8 mouse cellular contexts compared by ENCODE assay signal in genomic region chr14:49171867-49172581, GRCm38 (mm10). TPM values are rescaled to one million over a fixed set of nuclear protein-coding genes. Genes with fewer than 3 reads are reported as not detected.
DNase-seq lines count a peak whose midpoint lies in the region; ATAC-seq and TF ChIP-seq lines count a peak whose summit lies in the region.

Gene Naa30, plus strand, starts transcription at chr14:49172226.

- H3K27me3 ChIP-seq in E14TG2a.4 (ENCODE audit: insufficient read depth, low read length), result no peaks in the 10 kb centered on the region
- H3K27me3 ChIP-seq in forebrain, embryonic 12.5 days, result no peaks in the 10 kb centered on the region
- no peaks in the 10 kb centered on the region for H3K27me3 ChIP-seq in liver, postnatal 0 days (ENCODE audit: insufficient read depth, low read length)
- H3K27me3 ChIP-seq in neural tube, embryonic 14.5 days (ENCODE audit: control insufficient read depth, insufficient read depth, low read length), result no peaks in the 10 kb centered on the region

- H3K27ac ChIP-seq in forebrain, embryonic 12.5 days, result peak within 1 kb of the TSS; percentile 87
- H3K27ac ChIP-seq in liver, postnatal 0 days (ENCODE audit: low read depth), result peak within 1 kb of the TSS; percentile 91
- H3K27ac ChIP-seq in neural tube, embryonic 14.5 days (ENCODE audit: low read depth, low read length), result peak within 1 kb of the TSS; percentile 87

- H3K36me3 ChIP-seq in E14TG2a.4 (ENCODE audit: insufficient read depth, low read length), result peaks cover 29% of the 10 kb centered on the region
- no peaks in the 10 kb centered on the region for H3K36me3 ChIP-seq in forebrain, embryonic 12.5 days (replicated peaks)
- H3K36me3 ChIP-seq in liver, postnatal 0 days (replicated peaks; ENCODE audit: insufficient read depth, low read length), result no peaks in the 10 kb centered on the region
- H3K36me3 ChIP-seq in neural tube, embryonic 14.5 days (ENCODE audit: control insufficient read depth, insufficient read depth, low read length), result peaks cover 5% of the 10 kb centered on the region; the same call in 1 of the 2 replicates

- DNase-seq in c-Kit-positive CD71-positive TER-119-positive erythroid progenitor cells, embryonic 14.5 days (ENCODE audit: low spot score), result peak; percentile 91
- peak; percentile 97 to 98 for DNase-seq in heart, postnatal 10 days
- DNase-seq in large intestine, adult 2 months (ENCODE audit: low read depth, low spot score), result peak; percentile 75
- peak; percentile 98 for DNase-seq in liver, postnatal 0 days
- peak; percentile 97 for DNase-seq in testis, postnatal 10 days (ENCODE audit: low spot score)

- ATAC-seq in forebrain, embryonic 12.5 days (ENCODE audit: low FRiP score), result peak; percentile 95
- ATAC-seq in liver, postnatal 0 days, result peak; percentile 94
- peak; percentile 95 for ATAC-seq in neural tube, embryonic 14.5 days (ENCODE audit: low read depth)

- no peaks in the 10 kb centered on the region for H3K9me3 ChIP-seq in E14TG2a.4 (ENCODE audit: low read length)
- H3K9me3 ChIP-seq in forebrain, embryonic 12.5 days, result no peaks in the 10 kb centered on the region
- no peaks in the 10 kb centered on the region for H3K9me3 ChIP-seq in liver, postnatal 0 days (ENCODE audit: low read length)
- no peaks in the 10 kb centered on the region for H3K9me3 ChIP-seq in neural tube, embryonic 14.5 days (ENCODE audit: control insufficient read depth, low read length)

- H3K4me2 ChIP-seq in forebrain, embryonic 12.5 days, result peak within 1 kb of the TSS; percentile 89
- peak within 1 kb of the TSS; percentile 96 for H3K4me2 ChIP-seq in liver, postnatal 0 days (ENCODE audit: low read depth, low read length)
- H3K4me2 ChIP-seq in neural tube, embryonic 14.5 days (ENCODE audit: low read depth, low read length), result peak within 1 kb of the TSS; percentile 94

- peak within 1 kb of the TSS; percentile 93 for H3K4me3 ChIP-seq in E14TG2a.4 (replicated peaks; ENCODE audit: low read length)
- H3K4me3 ChIP-seq in forebrain, embryonic 12.5 days (replicated peaks), result peak within 1 kb of the TSS; percentile 96
- H3K4me3 ChIP-seq in liver, postnatal 0 days (ENCODE audit: low read depth, low read length), result peak within 1 kb of the TSS; percentile 89
- peak within 1 kb of the TSS; percentile 94 for H3K4me3 ChIP-seq in neural tube, embryonic 14.5 days (ENCODE audit: low read depth, low read length)

- under 1% methylated on average over 55 of the region's 86 CpGs for WGBS in forebrain, embryonic 12.5 days
- 1% methylated on average over 81 of the region's 86 CpGs for WGBS in large intestine, adult 2 months
- WGBS in liver, postnatal 0 days (ENCODE audit: insufficient replicate concordance), result 0% methylated on average over 26 of the region's 86 CpGs
- under 1% methylated on average over 47 of the region's 86 CpGs for WGBS in neural tube, embryonic 14.5 days

- intact Hi-C loops in heart, postnatal 10 days (cut with DNase I), result loop anchor here (2.0 kb wide), 1 partner anchor 105 kb away; the partner anchor contains the start of genes Ap5m1 and Exoc5

- peaks cover 31% of the 10 kb centered on the region for H3K4me1 ChIP-seq in E14TG2a.4 (replicated peaks; ENCODE audit: low read depth, low read length)
- peaks cover 23% of the 10 kb centered on the region for H3K4me1 ChIP-seq in forebrain, embryonic 12.5 days
- peaks cover 14% of the 10 kb centered on the region for H3K4me1 ChIP-seq in liver, postnatal 0 days (ENCODE audit: insufficient read depth)
- H3K4me1 ChIP-seq in neural tube, embryonic 14.5 days (ENCODE audit: control insufficient read depth, insufficient read depth, low read length), result peaks cover 28% of the 10 kb centered on the region

- no peak for TF ChIP-seq CTCF in E14TG2a.4 (conservative IDR thresholded peaks at IDR 0.05; ENCODE audit: low read length)
- TF ChIP-seq CTCF in liver, postnatal 0 days (IDR thresholded peaks at IDR 0.05; ENCODE audit: low read depth), result no peak

- H3K9ac ChIP-seq in forebrain, embryonic 12.5 days, result peak within 1 kb of the TSS; percentile 98
- H3K9ac ChIP-seq in liver, postnatal 0 days (replicated peaks), result peak within 1 kb of the TSS; percentile 98
- H3K9ac ChIP-seq in neural tube, embryonic 14.5 days (replicated peaks; ENCODE audit: low read depth, low read length), result peak within 1 kb of the TSS; percentile 98

- TF ChIP-seq EP300 in liver, postnatal 0 days (IDR thresholded peaks at IDR 0.05; ENCODE audit: low read depth), result no peak

RNA-seq across cellular contexts. Expression of gene Naa30, which starts in this region (rescaled TPM):
- polyA plus RNA-seq in forebrain, embryonic 12.5 days (2016; fragmentation: Nextera tagmentation; extraction: Ambion mirVana), result 20.4 and 21.9 TPM in 2 replicates
- 10 to 100 TPM; 23.7 to 27.1 TPM for total RNA-seq in heart, postnatal 10 days (2021)
- polyA plus RNA-seq in large intestine, adult 2 months (2012; rRNA removed), result 4.9 and 5.2 TPM in 2 replicates
- polyA plus RNA-seq in liver, postnatal 0 days (2015; fragmentation: Nextera tagmentation; extraction: Ambion mirVana), result 3.4 and 4.5 TPM in 2 replicates
- 18.3 and 22.2 TPM in 2 replicates for polyA plus RNA-seq in neural tube, embryonic 14.5 days (2014; fragmentation: Nextera tagmentation; extraction: Ambion mirVana)

Comparison
In these comparisons a context has a peak if more than half of its experiments do, and no peak if none do; other contexts are left out.
1. Peak in every context shown above with its lines: DNase-seq, ATAC-seq, H3K4me3 ChIP-seq and H3K27ac ChIP-seq.